ENCODE assay signal across 8 mouse cellular contexts in the genomic region with DNA sequence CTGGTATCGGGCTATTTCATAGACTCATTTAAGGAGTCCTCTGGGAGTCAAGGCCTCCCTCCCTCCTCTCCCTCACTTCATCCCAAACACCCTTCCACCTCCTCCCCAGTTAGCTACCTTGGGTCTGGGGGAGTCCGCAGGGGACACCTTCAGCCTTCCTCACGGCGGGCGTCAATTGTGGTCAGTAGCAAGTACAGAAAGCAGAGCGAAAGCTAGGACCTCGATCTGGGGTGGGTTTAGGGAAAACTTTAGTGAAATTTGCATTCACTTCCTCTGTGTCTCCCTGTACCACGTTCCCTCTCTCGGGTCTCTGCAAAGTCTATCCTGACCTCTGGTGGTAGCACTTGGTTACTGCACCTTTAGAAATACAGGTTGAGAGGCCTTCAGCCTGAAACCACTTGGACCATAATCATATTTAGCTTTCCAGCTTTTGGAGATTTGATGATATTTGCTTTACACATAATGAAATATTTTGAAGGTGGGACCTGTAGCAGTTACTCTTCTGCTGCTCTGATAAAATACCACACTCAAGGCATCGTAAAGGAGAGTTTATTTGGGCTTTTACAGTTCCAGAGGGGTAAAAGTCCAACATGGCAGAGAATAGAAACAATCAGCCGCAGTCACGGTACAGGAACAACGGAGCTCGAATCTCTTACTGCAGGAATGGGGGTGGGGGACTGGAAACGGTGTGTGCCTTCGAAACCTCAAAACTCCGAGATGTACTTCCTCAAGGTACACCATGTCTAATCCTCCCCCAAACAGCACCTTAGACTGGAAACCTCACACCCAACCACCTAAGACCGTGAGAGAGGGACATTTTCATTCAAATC. TPM values are rescaled to one million over a fixed set of nuclear protein-coding genes. Genes with fewer than 3 reads are reported as not detected.
DNase-seq lines count a peak whose midpoint lies in the region; ATAC-seq lines count a peak whose summit lies in the region.

No protein-coding gene starts in this region.

- H3K4me1 ChIP-seq in embryonic facial prominence, embryonic 13.5 days, result peaks cover 8% of the 10 kb centered on the region; the same call in 1 of the 2 replicates
- H3K4me1 ChIP-seq in heart, embryonic 12.5 days (replicated peaks), result peaks cover 9% of the 10 kb centered on the region
- no peaks in the 10 kb centered on the region for H3K4me1 ChIP-seq in kidney, embryonic 16.5 days (ENCODE audit: insufficient read depth, low read length)
- peaks cover 18% of the 10 kb centered on the region for H3K4me1 ChIP-seq in liver, embryonic 13.5 days (replicated peaks)

- H3K4me3 ChIP-seq in embryonic facial prominence, embryonic 13.5 days, result peak overlapping the region; percentile 31
- peak overlapping the region; percentile 41 for H3K4me3 ChIP-seq in heart, embryonic 12.5 days
- peak overlapping the region; percentile 34 for H3K4me3 ChIP-seq in kidney, embryonic 16.5 days (ENCODE audit: low read length)
- H3K4me3 ChIP-seq in liver, embryonic 13.5 days (replicated peaks), result peak overlapping the region; percentile 55

- H3K9ac ChIP-seq in embryonic facial prominence, embryonic 13.5 days, result peak overlapping the region; percentile 59
- H3K9ac ChIP-seq in heart, embryonic 12.5 days, result peak overlapping the region; percentile 72
- peak overlapping the region; percentile 52 for H3K9ac ChIP-seq in kidney, embryonic 16.5 days (replicated peaks; ENCODE audit: low read length)
- peak overlapping the region; percentile 72 for H3K9ac ChIP-seq in liver, embryonic 13.5 days

- H3K27me3 ChIP-seq in embryonic facial prominence, embryonic 13.5 days, result no peaks in the 10 kb centered on the region
- H3K27me3 ChIP-seq in heart, embryonic 12.5 days (replicated peaks), result no peaks in the 10 kb centered on the region
- H3K27me3 ChIP-seq in kidney, embryonic 16.5 days (ENCODE audit: insufficient read depth, low read length), result no peaks in the 10 kb centered on the region
- H3K27me3 ChIP-seq in liver, embryonic 13.5 days, result no peaks in the 10 kb centered on the region

- no peak overlapping the region for H3K27ac ChIP-seq in embryonic facial prominence, embryonic 13.5 days
- H3K27ac ChIP-seq in heart, embryonic 12.5 days (ENCODE audit: poor library complexity, severe bottlenecking), result no peak overlapping the region
- no peak overlapping the region for H3K27ac ChIP-seq in kidney, embryonic 16.5 days (ENCODE audit: low read length)
- H3K27ac ChIP-seq in liver, embryonic 13.5 days, result peak overlapping the region; percentile 70

- 36% methylated on average over 18 of the region's 18 CpGs for WGBS in embryonic facial prominence, embryonic 13.5 days
- 38% methylated on average over 18 of the region's 18 CpGs for WGBS in heart, embryonic 12.5 days
- WGBS in kidney, embryonic 16.5 days, result 36% methylated on average over 18 of the region's 18 CpGs
- WGBS in liver, embryonic 13.5 days (ENCODE audit: insufficient replicate concordance), result 26% methylated on average over 18 of the region's 18 CpGs

- H3K4me2 ChIP-seq in embryonic facial prominence, embryonic 13.5 days, result peak overlapping the region; percentile 55
- peak overlapping the region; percentile 71 for H3K4me2 ChIP-seq in heart, embryonic 12.5 days
- peak overlapping the region; percentile 46 for H3K4me2 ChIP-seq in kidney, embryonic 16.5 days (replicated peaks; ENCODE audit: low read depth, low read length)
- peak overlapping the region; percentile 78 for H3K4me2 ChIP-seq in liver, embryonic 13.5 days

- ATAC-seq in embryonic facial prominence, embryonic 13.5 days (ENCODE audit: insufficient number of reproducible peaks, insufficient read depth, low FRiP score, low TSS enrichment, low read depth), result no peak
- peak; percentile 58 for ATAC-seq in heart, embryonic 12.5 days (ENCODE audit: insufficient number of reproducible peaks, low FRiP score)
- ATAC-seq in kidney, embryonic 16.5 days (ENCODE audit: low FRiP score, low TSS enrichment), result peak; percentile 67; the same call in 1 of the 2 replicates
- ATAC-seq in liver, embryonic 13.5 days (ENCODE audit: low read depth), result peak; percentile 35

- DNase-seq in CD4-positive, CD25-positive, alpha-beta regulatory T cell, adult 2 months (ENCODE audit: low read depth, low spot score), result peak; percentile 92
- DNase-seq in adrenal gland, postnatal 36 days, result peak; percentile 63 to 78
- peak; percentile 74 for DNase-seq in liver, embryonic 13.5 days
- peak; percentile 74 for DNase-seq in neural tube, embryonic 10.5 days (ENCODE audit: extremely low spot score, low spot score)
- DNase-seq in testis, postnatal 10 days (ENCODE audit: low spot score), result peak; percentile 78

- H3K9me3 ChIP-seq in embryonic facial prominence, embryonic 13.5 days, result no peaks in the 10 kb centered on the region
- peaks cover 7% of the 10 kb centered on the region for H3K9me3 ChIP-seq in heart, embryonic 12.5 days (replicated peaks)
- H3K9me3 ChIP-seq in kidney, embryonic 16.5 days (ENCODE audit: low read length), result peaks cover 6% of the 10 kb centered on the region
- no peaks in the 10 kb centered on the region for H3K9me3 ChIP-seq in liver, embryonic 13.5 days (replicated peaks)

- H3K36me3 ChIP-seq in embryonic facial prominence, embryonic 13.5 days, result no peaks in the 10 kb centered on the region
- no peaks in the 10 kb centered on the region for H3K36me3 ChIP-seq in heart, embryonic 12.5 days
- H3K36me3 ChIP-seq in kidney, embryonic 16.5 days (ENCODE audit: insufficient read depth, low read length), result no peaks in the 10 kb centered on the region
- H3K36me3 ChIP-seq in liver, embryonic 13.5 days, result 0 out of 2 replicates have a peak, but pooled peaks cover 3% of the 10 kb centered on the region

RNA-seq across cellular contexts. Expression of a gene that starts 41.9 kb away (rescaled TPM):
- under 1 TPM; 0.56 to 0.86 TPM for total RNA-seq in adrenal gland, postnatal 36 days (2021)
- polyA plus RNA-seq in embryonic facial prominence, embryonic 13.5 days (2015; fragmentation: Nextera tagmentation; extraction: Ambion mirVana), result 1.8 and 2.2 TPM in 2 replicates
- 1.3 and 1.4 TPM in 2 replicates for polyA plus RNA-seq in heart, embryonic 12.5 days (2016; fragmentation: Nextera tagmentation; extraction: Ambion mirVana)
- polyA plus RNA-seq in kidney, embryonic 16.5 days (2015; fragmentation: Nextera tagmentation; extraction: Ambion mirVana), result 0.68 and 1.3 TPM in 2 replicates
- 2.6 and 2.7 TPM in 2 replicates for polyA plus RNA-seq in liver, embryonic 13.5 days (2015; fragmentation: Nextera tagmentation; extraction: Ambion mirVana)

RNA-seq across cellular contexts. Expression of a gene that starts 56.7 kb away (rescaled TPM):
- 100 to 1,000 TPM; 115 to 138 TPM for total RNA-seq in adrenal gland, postnatal 36 days (2021)
- 29.2 and 31.7 TPM in 2 replicates for polyA plus RNA-seq in embryonic facial prominence, embryonic 13.5 days (2015; fragmentation: Nextera tagmentation; extraction: Ambion mirVana)
- 39.8 and 41.2 TPM in 2 replicates for polyA plus RNA-seq in heart, embryonic 12.5 days (2016; fragmentation: Nextera tagmentation; extraction: Ambion mirVana)
- polyA plus RNA-seq in kidney, embryonic 16.5 days (2015; fragmentation: Nextera tagmentation; extraction: Ambion mirVana), result 26.2 and 26.9 TPM in 2 replicates
- polyA plus RNA-seq in liver, embryonic 13.5 days (2015; fragmentation: Nextera tagmentation; extraction: Ambion mirVana), result 11.4 and 13.4 TPM in 2 replicates
